Mouse (Mus musculus): ENCODE results near the gene Yif1b. TPM values are rescaled to one million over a fixed set of nuclear protein-coding genes. Genes with fewer than 3 reads are reported as not detected.

Yif1b gene
- polyA plus RNA-seq, 1 experiment from 2014 or later, result 143 TPM

DNA sequence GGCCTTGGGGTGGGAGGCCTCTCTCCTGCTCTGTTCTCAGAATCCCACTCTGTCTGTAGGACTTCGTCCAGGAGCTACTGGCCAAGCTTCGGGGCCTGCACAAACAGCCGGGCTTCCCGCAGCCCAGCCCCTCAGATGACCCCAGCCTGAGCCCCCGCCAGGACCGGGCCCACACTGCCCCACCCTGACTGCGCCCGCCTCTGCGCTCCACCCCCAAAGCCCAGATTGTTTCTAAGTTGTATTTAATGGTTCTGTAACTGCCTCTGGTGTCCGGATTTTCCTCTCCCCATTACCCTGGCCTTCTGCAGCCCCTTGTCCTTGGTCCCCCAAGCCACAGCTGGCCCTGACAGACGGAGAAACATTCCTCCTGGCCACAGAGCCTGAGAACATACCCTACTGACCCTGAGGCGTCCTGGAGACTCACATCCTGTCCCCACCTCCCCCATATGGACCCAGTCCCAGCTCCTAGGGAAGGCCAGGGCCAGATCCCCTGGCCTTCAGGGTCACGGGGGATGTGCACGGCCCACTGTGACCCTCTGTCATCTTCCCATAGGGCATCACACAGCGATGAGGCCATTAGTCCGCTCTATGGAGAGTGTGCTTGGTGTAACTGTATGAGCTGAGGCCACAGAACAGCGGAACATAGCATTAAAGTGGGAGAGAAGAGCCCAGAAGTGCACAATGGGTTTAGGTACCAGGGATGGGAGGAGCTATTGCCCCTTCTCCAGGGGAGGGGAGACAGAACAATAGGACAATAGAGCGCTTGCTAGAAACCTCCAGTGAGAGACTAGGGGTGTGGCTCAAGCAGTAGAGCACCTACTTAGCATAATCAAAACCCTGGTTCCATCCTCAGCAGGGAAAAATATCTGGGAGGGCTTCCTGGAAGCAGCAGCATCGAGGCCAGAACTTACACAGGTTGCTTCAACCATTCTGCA is 55.3 kb downstream of the Yif1b start:
- H3K27ac ChIP-seq (ENCODE audit: low read length), result peak overlapping the region; percentile 80
- peaks cover 53% of the 10 kb centered on the region for H3K4me1 ChIP-seq (ENCODE audit: insufficient read depth, low read length)
- peak overlapping the region; percentile 42; the same call in 1 of the 2 replicates for H3K9ac ChIP-seq (replicated peaks; ENCODE audit: low read length)
- WGBS, result 26% methylated on average over 19 of the region's 19 CpGs
- no peaks in the 10 kb centered on the region for H3K36me3 ChIP-seq (ENCODE audit: insufficient read depth, low read length)
- no peaks in the 10 kb centered on the region for H3K9me3 ChIP-seq (ENCODE audit: low read length)
- H3K4me3 ChIP-seq (ENCODE audit: low read length), result no peak overlapping the region
- no peak overlapping the region for H3K4me2 ChIP-seq (replicated peaks; ENCODE audit: low read depth, low read length)
- H3K27me3 ChIP-seq (ENCODE audit: insufficient read depth, low read length), result 0 out of 2 replicates have a peak, but pooled peaks cover 2% of the 10 kb centered on the region
- ATAC-seq (ENCODE audit: low FRiP score, low TSS enrichment), result peak; percentile 50

DNA sequence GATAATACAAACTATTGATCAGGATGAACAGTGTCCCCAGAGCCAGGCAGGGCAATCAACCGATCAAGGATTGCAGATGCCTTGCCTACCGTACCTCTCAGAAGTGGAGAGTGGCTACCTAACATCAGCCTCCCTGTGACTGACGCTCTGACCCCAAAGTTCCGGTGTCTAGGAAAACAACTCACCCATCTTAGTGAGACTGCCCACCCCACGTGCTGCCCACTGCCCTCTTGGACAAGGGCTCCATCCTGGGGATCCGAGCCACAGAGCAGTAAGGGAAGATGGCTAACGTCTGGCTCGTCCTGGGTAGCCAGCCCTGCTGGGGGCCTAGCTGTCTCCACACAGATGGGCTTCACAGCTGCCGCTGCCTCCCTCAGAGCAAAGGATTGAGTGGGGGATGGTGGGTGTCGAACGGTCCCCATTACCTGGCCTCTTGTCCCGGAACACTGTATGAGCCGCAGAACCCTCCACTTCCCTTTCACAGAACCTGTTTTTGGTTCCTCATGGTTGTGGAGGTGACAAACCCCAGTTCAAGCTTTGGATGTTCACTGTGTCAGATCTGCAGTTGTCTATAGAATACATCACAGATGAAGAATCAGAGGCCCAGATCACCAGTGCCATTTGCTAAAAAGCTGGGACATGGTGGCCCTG is 56.1 kb downstream of the Yif1b start:
- no peak for ATAC-seq (ENCODE audit: low FRiP score, low TSS enrichment)
- Histone ChIP-seq H3K9me3 (ENCODE audit: low read length) (no peaks in the 10 kb centered on the region), H3K36me3 (ENCODE audit: insufficient read depth, low read length) (no peaks in the 10 kb centered on the region), H3K27ac (ENCODE audit: low read length) (no peak overlapping the region), H3K27me3 (ENCODE audit: insufficient read depth, low read length) (0 out of 2 replicates have a peak, but pooled peaks cover 2% of the 10 kb centered on the region), H3K4me1 (ENCODE audit: insufficient read depth, low read length) (peaks cover 45% of the 10 kb centered on the region), H3K4me2 (replicated peaks; ENCODE audit: low read depth, low read length) (no peak overlapping the region), H3K4me3 (ENCODE audit: low read length) (no peak overlapping the region), H3K9ac (replicated peaks; ENCODE audit: low read length) (no peak overlapping the region)
- 74% methylated on average over 13 of the region's 13 CpGs for WGBS

DNA sequence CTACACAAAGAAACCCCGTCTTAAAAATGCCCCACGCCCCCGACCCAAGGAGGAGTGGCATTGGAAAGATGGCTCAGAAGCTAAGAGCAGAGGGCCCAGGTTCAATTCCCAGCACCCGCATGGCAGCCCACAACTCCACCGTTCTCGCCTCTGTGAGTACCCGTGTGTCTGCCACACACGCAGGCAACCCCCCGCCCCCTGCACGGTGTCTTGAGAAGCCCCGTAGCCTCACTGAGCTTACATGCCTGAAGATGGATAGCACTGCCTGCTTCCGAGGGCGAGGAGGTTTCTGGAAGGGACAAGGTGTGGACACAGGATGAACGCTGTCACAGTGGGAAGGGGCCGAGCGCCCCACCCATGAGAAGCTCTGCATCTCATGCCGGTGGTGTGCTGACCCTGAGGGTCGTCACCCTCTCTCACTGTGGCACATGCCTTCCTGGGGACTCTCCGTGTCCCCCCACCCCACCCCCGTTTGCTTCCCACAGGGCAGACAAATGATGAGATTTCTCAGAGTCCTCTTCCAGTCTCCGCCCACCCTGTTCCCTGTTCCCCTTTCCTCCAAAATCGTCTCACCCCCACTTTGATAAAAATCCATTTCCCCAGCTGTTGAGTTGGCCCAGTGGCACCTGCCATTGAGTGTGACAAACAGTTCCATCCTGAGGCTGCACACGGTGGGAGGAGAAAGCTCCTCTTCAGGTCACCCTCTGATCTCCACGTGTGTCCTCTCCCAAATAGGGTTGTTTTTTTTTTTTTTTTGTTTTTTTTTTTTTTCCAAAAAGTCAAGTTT is 57.9 kb downstream of the Yif1b start:
- H3K9ac ChIP-seq (replicated peaks; ENCODE audit: low read length), result no peak overlapping the region
- H3K27ac ChIP-seq (ENCODE audit: low read length), result no peak overlapping the region
- 75% methylated on average over 24 of the region's 24 CpGs for WGBS
- peaks cover 28% of the 10 kb centered on the region for H3K4me1 ChIP-seq (ENCODE audit: insufficient read depth, low read length)
- no peak overlapping the region for H3K4me3 ChIP-seq (ENCODE audit: low read length)
- no peaks in the 10 kb centered on the region for H3K9me3 ChIP-seq (ENCODE audit: low read length)
- no peak for ATAC-seq (ENCODE audit: low FRiP score, low TSS enrichment)
- H3K36me3 ChIP-seq (ENCODE audit: insufficient read depth, low read length), result no peaks in the 10 kb centered on the region
- H3K27me3 ChIP-seq (ENCODE audit: insufficient read depth, low read length), result 0 out of 2 replicates have a peak, but pooled peaks cover 2% of the 10 kb centered on the region
- no peak overlapping the region for H3K4me2 ChIP-seq (replicated peaks; ENCODE audit: low read depth, low read length)

DNA sequence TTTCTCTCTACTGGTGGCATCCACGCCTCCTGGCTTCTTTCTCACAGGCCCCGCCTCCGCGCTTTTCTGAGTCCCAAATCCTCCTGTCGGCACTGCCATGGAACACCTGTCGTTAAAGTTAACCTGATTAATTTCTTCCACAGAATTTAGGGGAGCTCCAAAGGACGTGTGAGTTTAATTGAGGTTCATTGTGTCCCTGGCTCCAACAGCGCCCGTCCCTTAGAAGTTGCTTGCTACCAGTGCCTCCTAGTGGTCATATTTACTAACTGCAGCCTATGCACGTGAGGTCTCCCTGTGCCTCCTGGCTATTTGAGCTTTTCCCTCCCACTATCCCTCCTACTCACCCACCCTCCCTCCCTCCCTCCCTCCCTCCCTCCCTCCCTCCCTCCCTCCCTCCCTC is 58.9 kb downstream of the Yif1b start:
- Histone ChIP-seq H3K9me3 (ENCODE audit: low read length) (no peaks in the 10 kb centered on the region), H3K27me3 (ENCODE audit: insufficient read depth, low read length) (0 out of 2 replicates have a peak, but pooled peaks cover 2% of the 10 kb centered on the region), H3K36me3 (ENCODE audit: insufficient read depth, low read length) (no peaks in the 10 kb centered on the region), H3K27ac (ENCODE audit: low read length) (no peak overlapping the region), H3K4me2 (replicated peaks; ENCODE audit: low read depth, low read length) (peak overlapping the region; percentile 35; the same call in 1 of the 2 replicates), H3K4me1 (ENCODE audit: insufficient read depth, low read length) (peaks cover 18% of the 10 kb centered on the region), H3K9ac (replicated peaks; ENCODE audit: low read length) (no peak overlapping the region), H3K4me3 (ENCODE audit: low read length) (no peak overlapping the region)
- ATAC-seq (ENCODE audit: low FRiP score, low TSS enrichment), result no peak; the same call in 1 of the 2 replicates
- 10% methylated on average over 10 of the region's 10 CpGs for WGBS

Other genes starting within 250 kb of the Yif1b start
- 0.97 and 1.4 TPM in 2 replicates for gene Ryr1, start 113.2 kb upstream of the Yif1b start, polyA plus RNA-seq (2015; fragmentation: Nextera tagmentation; extraction: Ambion mirVana)
- 0.66 and 0.84 TPM in 2 replicates for gene Rasgrp4, start 103.5 kb upstream of the Yif1b start, polyA plus RNA-seq (2015; fragmentation: Nextera tagmentation; extraction: Ambion mirVana)
- 20.0 and 20.4 TPM in 2 replicates for gene Fam98c, start 82.1 kb upstream of the Yif1b start, polyA plus RNA-seq (2015; fragmentation: Nextera tagmentation; extraction: Ambion mirVana)
- 0.94 and 1.0 TPM in 2 replicates for gene Ggn, start 68.1 kb upstream of the Yif1b start, polyA plus RNA-seq (2015; fragmentation: Nextera tagmentation; extraction: Ambion mirVana)
- 3.4 and 4.6 TPM in 2 replicates for gene Spred3, start 67.9 kb upstream of the Yif1b start, polyA plus RNA-seq (2015; fragmentation: Nextera tagmentation; extraction: Ambion mirVana)
- 270 and 282 TPM in 2 replicates for gene Psmd8, start 57.6 kb upstream of the Yif1b start, polyA plus RNA-seq (2015; fragmentation: Nextera tagmentation; extraction: Ambion mirVana)
- 0.63 and 1.2 TPM in 2 replicates for gene Catsperg1, start 24.3 kb upstream of the Yif1b start, polyA plus RNA-seq (2015; fragmentation: Nextera tagmentation; extraction: Ambion mirVana)
- 1.5 and 1.7 TPM in 2 replicates for gene Kcnk6, start 5.8 kb upstream of the Yif1b start, polyA plus RNA-seq (2015; fragmentation: Nextera tagmentation; extraction: Ambion mirVana)
- 7.5 and 8.5 TPM in 2 replicates for gene 2200002D01Rik, start 10.1 kb downstream of the Yif1b start, polyA plus RNA-seq (2015; fragmentation: Nextera tagmentation; extraction: Ambion mirVana)
- 270 and 295 TPM in 2 replicates for gene Spint2, start 43.6 kb downstream of the Yif1b start, polyA plus RNA-seq (2015; fragmentation: Nextera tagmentation; extraction: Ambion mirVana)
- gene Ppp1r14a, start 51.0 kb downstream of the Yif1b start, polyA plus RNA-seq (2015; fragmentation: Nextera tagmentation; extraction: Ambion mirVana), result 19.6 and 25.1 TPM in 2 replicates
- gene Dpf1, start 65.6 kb downstream of the Yif1b start, polyA plus RNA-seq (2015; fragmentation: Nextera tagmentation; extraction: Ambion mirVana), result 3.0 and 3.5 TPM in 2 replicates